Mouse (Mus musculus) liver, postnatal 0 days (tissue): Measurements from ENCODE around the gene Gm10309.

Experiments used
- CTCF ChIP-seq: sonication (generic); IDR thresholded peaks from 2 replicates; pipeline ENCODE4 v1.5.1; 2016; ENCODE audit warnings: antibody characterized with exemption, low read depth
- EP300 ChIP-seq: IDR thresholded peaks from 2 replicates; pipeline ENCODE4 v1.6.1; 2016; ENCODE audit warnings: antibody characterized with exemption, low read depth, mild to moderate bottlenecking

DNA sequence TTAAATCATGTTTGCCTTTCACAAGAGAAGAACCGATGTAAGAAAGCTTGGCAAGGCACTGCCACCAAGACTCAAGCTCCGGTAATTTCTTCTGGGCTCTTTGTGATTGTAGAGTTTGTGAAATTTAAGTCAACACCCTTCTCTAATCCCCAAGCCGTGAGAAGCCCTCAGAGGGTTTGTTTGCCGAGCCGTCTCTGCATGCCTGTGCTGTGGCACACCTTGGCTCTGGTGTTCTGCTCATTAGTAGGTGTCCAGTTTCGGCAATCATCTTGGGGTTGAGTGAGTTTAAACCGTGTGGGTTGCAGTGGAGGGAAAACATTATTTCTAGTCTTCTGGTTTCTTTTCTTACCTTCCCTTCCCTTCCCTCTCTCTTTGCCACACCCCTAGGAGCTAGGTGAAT, 21.0 kb upstream of the Gm10309 start:
- no peak for TF ChIP-seq CTCF
- no peak for TF ChIP-seq EP300
